Mouse (Mus musculus) heart, embryonic 10.5 days (tissue): ENCODE data around the gene Fbxo2. TPM values are rescaled to one million over a fixed set of nuclear protein-coding genes. Genes with fewer than 3 reads are reported as not detected.
"Not testable (repeated sequence)": the region's sequence is repeated elsewhere in the genome, so short reads cannot be mapped to it uniquely, and the experiment has no call there.

Source experiments
- DNase-seq: peaks from one replicate; pipeline ENCODE4 v3.0.0-alpha.2; 2017; ENCODE audit warnings: low spot score
- H3K27ac ChIP-seq: fragments of 300-500 bp; sonication (generic); 2 replicates; pipeline ENCODE4 v1.5.1; 2016; ENCODE audit warnings: mild to moderate bottlenecking
- H3K27me3 ChIP-seq: fragments of 300-500 bp; sonication (generic); 2 replicates; pipeline ENCODE4 v1.6.1; 2016; ENCODE audit warnings: mild to moderate bottlenecking; ENCODE audit not compliant: poor library complexity, insufficient read depth, severe bottlenecking
- H3K36me3 ChIP-seq: fragments of 300-500 bp; sonication (generic); 2 replicates; pipeline ENCODE4 v1.6.1; 2016; ENCODE audit warnings: mild to moderate bottlenecking, moderate library complexity
- H3K4me1 ChIP-seq: fragments of 300-500 bp; sonication (generic); 2 replicates; pipeline ENCODE4 v1.6.1; 2016; ENCODE audit warnings: mild to moderate bottlenecking
- H3K4me3 ChIP-seq: fragments of 300-500 bp; sonication (generic); 2 replicates; pipeline ENCODE4 v1.5.1; 2016; ENCODE audit warnings: mild to moderate bottlenecking, moderate library complexity
- H3K9me3 ChIP-seq: fragments of 300-500 bp; sonication (generic); 2 replicates; pipeline ENCODE4 v1.6.1; 2016; ENCODE audit warnings: mild to moderate bottlenecking, moderate library complexity
- WGBS: fragments of 180-500 bp; shearing (Covaris S2); methylation state at CpG from one replicate; pipeline ENCODE4 v1.1.7; 2016; 5-methylcytosine and 5-hydroxymethylcytosine counted together
- polyA plus RNA-seq: library from polyadenylated mRNA; unstranded; fragments of >200 nt; fragmentation: Nextera tagmentation; extraction: Ambion mirVana; gene quantifications from 2 replicates; pipeline ENCODE4 v1.2.1, GENCODE M21; 2016

Fbxo2 gene
- polyA plus RNA-seq, 1 experiment from 2014 or later = 0.67 TPM

DNA sequence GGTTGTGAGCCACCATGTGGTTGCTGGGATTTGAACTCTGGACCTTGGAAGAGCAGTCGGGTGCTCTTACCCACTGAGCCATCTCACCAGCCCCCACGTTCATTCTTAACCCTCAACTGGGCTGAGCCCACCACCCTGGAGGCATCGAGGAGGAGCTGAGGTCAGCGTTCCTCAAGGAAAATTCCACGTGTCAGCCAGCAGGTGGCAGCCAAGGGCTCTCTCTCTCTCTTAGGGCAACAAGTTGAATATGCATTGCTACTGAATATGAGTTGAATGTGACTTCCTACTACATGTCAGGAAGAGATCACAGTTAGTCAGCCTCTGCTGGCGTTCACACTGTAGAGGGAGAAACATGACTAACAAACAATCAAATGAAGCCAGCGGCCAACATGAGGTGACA is 7.9 kb downstream of the Fbxo2 start:
- 24% methylated on average over 7 of the region's 7 CpGs for WGBS
- Histone ChIP-seq H3K36me3 (no peaks in the 10 kb centered on the region), H3K27me3 (peaks cover 93% of the 10 kb centered on the region), H3K9me3 (no peaks in the 10 kb centered on the region), H3K4me1 (peaks cover 39% of the 10 kb centered on the region), H3K4me3 (no peak overlapping the region), H3K27ac (no peak overlapping the region)
- DNase-seq = no peak

DNA sequence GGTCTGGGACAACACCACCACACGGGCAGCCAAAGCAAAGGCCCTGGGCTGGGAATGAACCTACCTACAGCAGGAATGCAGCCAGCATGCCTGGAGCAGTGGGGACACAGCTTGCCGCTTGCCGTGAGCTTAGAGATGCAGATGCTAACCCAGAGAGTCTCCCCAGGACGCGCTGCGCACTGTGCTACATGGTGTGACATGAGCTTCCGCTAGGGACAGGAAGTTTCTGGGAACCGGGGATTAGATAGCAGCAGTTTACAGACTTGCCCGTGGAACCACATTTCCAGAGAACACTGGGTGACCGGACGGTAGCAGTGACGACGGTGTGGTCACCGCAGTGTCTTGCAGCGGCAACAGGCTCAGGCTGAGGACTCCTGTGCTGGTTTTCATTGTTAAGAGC is 9.2 kb downstream of the Fbxo2 start:
- WGBS = 16% methylated on average over 15 of the region's 15 CpGs
- H3K9me3 ChIP-seq = no peaks in the 10 kb centered on the region
- H3K4me1 ChIP-seq = peaks cover 26% of the 10 kb centered on the region
- peaks cover 93% of the 10 kb centered on the region for H3K27me3 ChIP-seq
- no peak for DNase-seq
- H3K36me3 ChIP-seq = no peaks in the 10 kb centered on the region
- no peak overlapping the region for H3K4me3 ChIP-seq
- H3K27ac ChIP-seq = no peak overlapping the region

DNA sequence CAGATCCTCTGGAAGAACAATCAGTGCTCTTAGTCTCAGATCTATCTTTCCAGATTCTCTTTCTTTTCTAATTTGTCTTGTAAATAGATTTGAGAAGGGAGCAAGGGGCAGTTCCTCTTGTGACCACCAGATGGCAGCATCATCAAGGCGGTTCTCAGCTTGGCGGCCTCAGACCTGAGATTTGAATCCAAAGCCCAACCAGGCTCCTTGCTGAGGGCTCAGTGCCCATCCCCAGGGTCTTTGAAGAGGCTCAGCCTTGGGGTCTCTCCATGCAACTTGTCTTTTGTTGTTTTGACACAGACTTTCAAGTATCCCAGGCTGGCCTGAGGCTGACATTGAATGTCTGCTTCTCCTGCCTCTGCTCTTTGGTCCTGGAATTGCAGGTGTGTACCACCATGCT is 10.4 kb downstream of the Fbxo2 start:
- Histone ChIP-seq H3K9me3 (no peaks in the 10 kb centered on the region), H3K27ac (no peak overlapping the region), H3K4me1 (peaks cover 19% of the 10 kb centered on the region), H3K4me3 (no peak overlapping the region), H3K27me3 (peaks cover 93% of the 10 kb centered on the region), H3K36me3 (no peaks in the 10 kb centered on the region)
- no peak for DNase-seq
- WGBS = 4% methylated on average over 2 of the region's 2 CpGs

DNA sequence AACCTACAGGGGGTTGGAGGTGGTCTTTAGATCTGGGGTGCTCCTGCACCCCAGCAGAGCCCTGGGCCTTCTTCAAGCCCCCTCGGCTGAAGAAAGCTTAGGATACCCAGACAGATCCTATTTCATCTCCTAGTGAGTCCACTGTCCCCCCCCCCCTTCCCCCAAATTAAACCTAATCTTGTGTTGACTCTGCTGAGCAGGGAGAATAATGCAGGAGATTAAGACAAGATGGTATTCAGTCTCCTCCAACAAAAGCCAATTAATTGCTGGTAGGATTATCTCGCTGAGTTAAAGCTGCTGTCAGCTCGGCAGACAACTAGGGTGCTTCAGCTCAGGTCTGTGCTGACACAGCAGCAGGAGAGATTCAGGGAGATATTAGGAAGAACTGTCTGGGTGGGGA is 10.8 kb downstream of the Fbxo2 start:
- H3K27me3 ChIP-seq = peaks cover 93% of the 10 kb centered on the region
- H3K27ac ChIP-seq = no peak overlapping the region
- H3K9me3 ChIP-seq = no peaks in the 10 kb centered on the region
- peaks cover 15% of the 10 kb centered on the region; the same call in 1 of the 2 replicates for H3K4me1 ChIP-seq
- H3K36me3 ChIP-seq = no peaks in the 10 kb centered on the region
- H3K4me3 ChIP-seq = no peak overlapping the region
- WGBS = 30% methylated on average over 3 of the region's 3 CpGs
- DNase-seq = no peak

DNA sequence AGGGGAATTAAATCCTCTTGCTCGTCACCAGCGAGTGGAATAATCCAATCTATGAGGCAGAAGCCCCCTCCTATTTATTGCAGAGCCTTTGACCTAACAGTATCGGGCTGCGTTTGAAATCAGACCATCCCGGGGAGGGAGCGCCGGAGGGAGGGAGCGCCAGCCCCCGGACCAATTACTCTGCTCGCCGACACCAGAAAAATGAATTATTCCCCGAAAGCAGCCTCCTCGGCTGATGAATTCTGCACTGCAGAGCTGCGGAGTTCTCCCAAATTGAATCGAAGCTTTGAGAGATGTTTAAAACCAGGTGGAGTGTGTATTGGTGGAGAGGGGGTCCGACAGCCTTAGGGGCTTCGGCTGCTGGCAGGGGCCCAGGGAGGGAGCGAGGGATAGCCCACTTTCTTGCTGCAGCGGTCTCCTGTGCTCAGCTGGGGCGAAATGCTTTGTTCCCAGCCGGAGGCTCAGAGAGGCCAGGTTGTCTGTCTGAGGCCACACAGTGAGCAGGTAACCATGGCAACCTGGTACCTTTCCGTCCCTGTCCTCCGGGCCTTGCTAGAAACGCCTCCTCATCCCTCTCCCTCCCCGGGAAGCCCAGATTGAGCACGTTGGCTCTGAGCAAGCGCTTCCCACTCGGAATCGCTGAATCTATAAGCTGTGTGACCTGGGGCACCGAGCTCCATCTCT is 13.5 kb downstream of the Fbxo2 start:
- no peak overlapping the region for H3K4me3 ChIP-seq
- 2% methylated on average over 30 of the region's 30 CpGs for WGBS
- no peak for DNase-seq
- peaks cover 8% of the 10 kb centered on the region; the same call in 1 of the 2 replicates for H3K4me1 ChIP-seq
- H3K36me3 ChIP-seq = no peaks in the 10 kb centered on the region
- H3K9me3 ChIP-seq = no peaks in the 10 kb centered on the region
- no peak overlapping the region for H3K27ac ChIP-seq
- peaks cover 93% of the 10 kb centered on the region for H3K27me3 ChIP-seq

DNA sequence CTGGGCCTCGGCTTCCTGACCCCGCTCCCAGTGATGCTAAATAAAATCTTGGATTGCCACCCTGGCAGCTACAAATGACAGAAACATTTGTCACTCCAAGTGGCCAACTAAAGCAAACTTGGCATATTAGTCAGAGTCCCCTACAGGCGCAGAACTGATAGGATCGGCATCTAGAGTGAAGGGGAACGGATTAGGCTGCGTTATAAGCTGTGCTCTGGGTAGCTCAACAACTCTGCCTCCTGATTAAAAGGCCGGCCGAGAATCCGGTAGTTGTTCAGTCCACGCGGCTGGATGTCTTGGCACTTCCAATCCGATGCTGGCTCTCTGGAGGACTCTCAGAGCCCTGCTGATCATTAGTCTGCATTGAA is 14.1 kb downstream of the Fbxo2 start:
- no peak for DNase-seq
- Histone ChIP-seq H3K27me3 (peaks cover 95% of the 10 kb centered on the region), H3K4me3 (no peak overlapping the region), H3K9me3 (no peaks in the 10 kb centered on the region), H3K27ac (no peak overlapping the region), H3K36me3 (no peaks in the 10 kb centered on the region), H3K4me1 (peaks cover 5% of the 10 kb centered on the region; the same call in 1 of the 2 replicates)
- 15% methylated on average over 12 of the region's 12 CpGs for WGBS

DNA sequence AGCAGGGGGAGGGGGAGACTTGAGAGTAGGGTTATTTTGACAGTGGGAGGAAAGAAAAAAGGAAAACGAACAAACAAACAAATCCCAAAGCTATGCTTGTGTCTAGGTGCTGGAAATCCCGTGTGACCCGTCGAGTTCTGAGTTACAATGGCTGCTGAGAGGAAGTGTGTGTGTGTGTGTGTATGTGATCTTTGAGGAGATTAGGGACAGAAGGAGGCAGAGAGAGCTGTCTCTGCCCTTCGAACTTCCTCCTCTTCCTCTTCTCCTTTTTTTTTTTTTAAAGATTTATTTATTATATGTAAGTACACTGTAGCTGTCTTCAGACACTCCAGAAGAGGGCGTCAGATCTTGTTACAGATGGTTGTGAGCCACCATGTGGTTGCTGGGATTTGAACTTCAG is 16.2 kb downstream of the Fbxo2 start:
- WGBS = 68% methylated on average over 6 of the region's 6 CpGs

DNA sequence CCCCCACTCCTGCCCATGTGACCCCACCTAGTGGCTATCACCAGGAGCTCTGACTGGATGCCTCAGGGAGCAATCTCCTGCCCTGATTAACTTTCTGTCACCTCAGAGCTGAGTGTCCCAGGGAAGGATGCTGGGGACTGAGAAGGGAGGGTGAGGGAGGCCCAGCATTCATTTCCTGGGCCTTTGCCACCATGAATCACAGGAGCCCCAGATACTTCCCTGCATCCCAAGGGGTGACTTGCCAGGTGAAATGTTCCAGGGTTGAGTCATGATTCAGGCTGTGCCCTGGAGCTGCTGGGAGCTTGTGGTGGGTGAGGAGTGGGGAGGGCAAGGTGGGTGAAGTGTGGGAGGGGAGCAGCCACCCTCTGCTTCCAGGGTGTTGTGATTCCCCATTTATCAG is 17.3 kb downstream of the Fbxo2 start:
- no peak for DNase-seq
- Histone ChIP-seq H3K9me3 (no peaks in the 10 kb centered on the region), H3K27ac (no peak overlapping the region), H3K27me3 (peaks cover 74% of the 10 kb centered on the region), H3K36me3 (no peaks in the 10 kb centered on the region), H3K4me1 (no peaks in the 10 kb centered on the region), H3K4me3 (no peak overlapping the region)

More for the DNA sequence above, 16.2 kb downstream of the Fbxo2 start:
- not testable (repeated sequence) for H3K27ac ChIP-seq, H3K36me3 ChIP-seq, H3K9me3 ChIP-seq, H3K4me1 ChIP-seq, DNase-seq, H3K4me3 ChIP-seq
- peaks cover 79% of the 10 kb centered on the region for H3K27me3 ChIP-seq

DNA sequence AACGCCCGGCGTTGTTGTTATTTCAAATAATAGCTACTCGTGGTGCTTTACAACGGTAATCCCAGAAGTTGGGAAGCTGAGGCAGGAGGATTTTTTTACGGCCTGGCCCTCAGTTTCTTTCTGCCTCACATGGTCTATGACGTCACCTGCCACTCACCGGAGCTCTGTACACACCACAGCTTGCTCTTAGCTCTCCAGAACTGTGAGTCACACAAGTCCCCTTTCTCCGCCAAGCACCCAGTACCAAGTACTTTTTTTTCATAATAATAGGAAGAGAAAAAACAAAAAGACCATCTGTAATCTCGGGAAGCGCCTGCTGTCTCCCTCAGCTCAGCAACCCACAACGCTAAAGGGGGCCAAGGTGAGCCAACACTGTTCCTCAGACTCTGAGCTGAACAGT is 21.1 kb downstream of the Fbxo2 start:
- Histone ChIP-seq H3K9me3 (no peaks in the 10 kb centered on the region), H3K27ac (no peak overlapping the region), H3K4me1 (no peaks in the 10 kb centered on the region), H3K36me3 (no peaks in the 10 kb centered on the region), H3K4me3 (no peak overlapping the region), H3K27me3 (peaks cover 52% of the 10 kb centered on the region)
- no peak for DNase-seq
- WGBS = 85% methylated on average over 12 of the region's 12 CpGs

DNA sequence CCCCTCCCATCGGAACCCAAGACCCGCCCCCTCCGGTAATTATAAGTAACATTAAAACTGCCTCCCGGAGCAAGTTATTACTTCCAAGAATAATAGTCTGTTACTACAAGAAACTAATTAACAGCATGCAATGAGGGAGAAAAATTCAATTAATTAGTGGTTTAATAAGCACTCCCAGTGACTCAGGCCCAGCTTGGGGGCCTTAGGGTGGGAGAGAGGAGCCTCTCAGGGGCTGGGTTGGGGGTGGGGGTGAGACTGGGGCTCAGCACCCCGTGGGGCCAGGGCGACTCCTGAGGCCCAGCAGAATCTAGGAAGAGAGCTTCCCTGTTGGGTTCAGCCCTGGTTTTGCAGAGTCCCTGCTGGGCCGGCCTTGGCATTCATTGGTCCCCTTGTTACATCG is 21.9 kb downstream of the Fbxo2 start:
- Histone ChIP-seq H3K27me3 (peaks cover 46% of the 10 kb centered on the region), H3K36me3 (no peaks in the 10 kb centered on the region), H3K27ac (no peak overlapping the region), H3K4me3 (no peak overlapping the region), H3K4me1 (no peaks in the 10 kb centered on the region), H3K9me3 (no peaks in the 10 kb centered on the region)
- 19% methylated on average over 8 of the region's 8 CpGs for WGBS
- DNase-seq = no peak

DNA sequence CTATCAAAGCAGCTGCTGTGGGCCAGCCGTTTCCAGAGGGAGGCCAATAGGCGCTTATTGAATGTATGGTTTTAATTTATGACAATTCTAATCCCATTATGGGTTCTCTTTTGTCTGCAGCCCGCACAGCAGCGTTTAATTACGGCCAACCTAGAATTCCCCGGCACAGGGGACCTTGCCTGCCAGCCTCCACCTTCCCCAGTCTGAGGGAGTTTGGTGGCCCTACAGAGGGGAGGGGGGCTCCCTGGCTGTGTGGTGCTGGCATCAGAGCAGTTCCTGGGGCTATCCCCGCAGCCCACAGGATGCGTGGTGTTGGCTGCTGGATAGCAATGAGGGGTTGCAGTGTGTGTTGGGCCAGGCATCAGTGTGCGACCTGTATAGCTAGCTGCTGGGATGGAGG is 24.1 kb downstream of the Fbxo2 start:
- H3K36me3 ChIP-seq = no peaks in the 10 kb centered on the region
- H3K9me3 ChIP-seq = no peaks in the 10 kb centered on the region
- H3K4me3 ChIP-seq = no peak overlapping the region
- peaks cover 25% of the 10 kb centered on the region for H3K27me3 ChIP-seq
- DNase-seq = no peak
- WGBS = 69% methylated on average over 9 of the region's 9 CpGs
- H3K4me1 ChIP-seq = no peaks in the 10 kb centered on the region
- H3K27ac ChIP-seq = no peak overlapping the region

DNA sequence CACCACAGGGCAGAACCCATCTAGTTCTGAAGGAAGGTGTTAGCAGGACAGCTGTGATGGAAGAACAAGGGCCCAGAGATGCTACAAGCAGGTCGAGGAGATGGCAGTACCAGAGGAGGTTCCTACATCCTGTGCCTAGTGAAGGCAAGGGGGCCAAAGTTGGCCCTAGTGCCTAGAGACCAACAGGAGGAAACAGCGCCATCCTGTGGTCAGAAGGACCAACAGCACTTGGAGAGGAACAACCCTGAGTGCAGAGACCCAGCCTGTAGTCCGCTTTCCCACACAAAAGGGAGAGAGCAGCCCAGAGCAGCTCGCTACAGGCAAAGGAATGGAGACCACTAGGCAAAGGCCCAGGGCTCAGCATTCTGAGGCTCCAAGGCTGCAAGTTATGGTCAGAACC is 25.4 kb downstream of the Fbxo2 start:
- peaks cover 22% of the 10 kb centered on the region for H3K27me3 ChIP-seq
- no peaks in the 10 kb centered on the region for H3K36me3 ChIP-seq
- H3K27ac ChIP-seq = no peak overlapping the region
- no peaks in the 10 kb centered on the region for H3K9me3 ChIP-seq
- 67% methylated on average over 4 of the region's 4 CpGs for WGBS
- no peak overlapping the region for H3K4me3 ChIP-seq
- H3K4me1 ChIP-seq = no peaks in the 10 kb centered on the region
- no peak for DNase-seq

DNA sequence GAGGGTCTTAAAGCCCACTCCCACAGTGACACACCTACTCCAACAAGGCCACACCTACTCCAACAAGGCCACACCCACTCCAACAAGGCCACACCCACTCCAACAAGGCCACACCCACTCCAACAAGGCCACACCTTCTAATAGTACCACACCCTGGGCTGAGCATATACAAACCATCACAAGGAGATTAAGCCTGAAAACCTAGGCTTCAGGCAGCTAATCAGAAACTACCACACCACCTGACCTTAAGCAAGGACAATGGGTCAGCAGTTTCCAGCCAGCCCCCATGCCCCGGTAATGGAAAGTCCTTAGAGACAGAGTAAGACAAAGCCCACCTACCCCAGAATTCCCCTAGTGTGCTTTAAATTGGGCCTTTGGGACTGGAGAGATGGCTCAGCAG is 28.3 kb downstream of the Fbxo2 start:
- H3K36me3 ChIP-seq, DNase-seq, H3K9me3 ChIP-seq, H3K27ac ChIP-seq, H3K4me3 ChIP-seq, H3K4me1 ChIP-seq: not testable (repeated sequence)
- WGBS = 83% methylated on average over 1 of the region's 1 CpGs
- H3K27me3 ChIP-seq = peaks cover 18% of the 10 kb centered on the region

DNA sequence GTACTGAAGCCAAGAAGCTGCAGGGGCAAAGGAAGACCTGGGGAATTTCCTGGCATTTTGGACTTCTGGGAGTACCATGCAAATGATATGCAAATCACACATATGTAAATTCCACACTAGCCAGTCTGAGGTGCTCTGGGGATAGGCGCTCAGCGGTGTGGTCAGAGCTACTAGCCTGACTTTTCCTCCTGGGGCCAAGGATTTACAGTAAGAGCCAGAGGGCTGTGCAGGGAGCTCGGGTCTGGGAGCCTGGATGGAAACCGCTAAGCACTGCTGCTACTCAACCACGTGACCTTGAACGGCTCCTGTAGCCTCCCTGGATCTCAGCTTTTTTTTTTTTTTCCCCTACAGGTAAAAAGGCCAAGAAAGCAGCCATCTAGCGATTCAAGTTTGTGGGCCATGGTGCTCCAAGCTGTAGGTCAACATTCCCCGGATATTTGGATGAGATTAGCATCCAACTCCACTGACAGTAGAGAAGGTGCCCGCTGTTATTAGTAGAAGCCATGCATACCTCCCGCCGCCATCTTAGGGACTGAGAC is 32.4 kb downstream of the Fbxo2 start:
- no peak overlapping the region for H3K4me3 ChIP-seq
- peaks cover 25% of the 10 kb centered on the region; the same call in 1 of the 2 replicates for H3K27me3 ChIP-seq
- H3K36me3 ChIP-seq = no peaks in the 10 kb centered on the region
- H3K9me3 ChIP-seq = no peaks in the 10 kb centered on the region
- peaks cover 5% of the 10 kb centered on the region; the same call in 1 of the 2 replicates for H3K4me1 ChIP-seq
- 24% methylated on average over 11 of the region's 11 CpGs for WGBS
- H3K27ac ChIP-seq = no peak overlapping the region
- DNase-seq = no peak
